Mouse (Mus musculus): Measurements from ENCODE around the gene Cadm2.

DNA sequence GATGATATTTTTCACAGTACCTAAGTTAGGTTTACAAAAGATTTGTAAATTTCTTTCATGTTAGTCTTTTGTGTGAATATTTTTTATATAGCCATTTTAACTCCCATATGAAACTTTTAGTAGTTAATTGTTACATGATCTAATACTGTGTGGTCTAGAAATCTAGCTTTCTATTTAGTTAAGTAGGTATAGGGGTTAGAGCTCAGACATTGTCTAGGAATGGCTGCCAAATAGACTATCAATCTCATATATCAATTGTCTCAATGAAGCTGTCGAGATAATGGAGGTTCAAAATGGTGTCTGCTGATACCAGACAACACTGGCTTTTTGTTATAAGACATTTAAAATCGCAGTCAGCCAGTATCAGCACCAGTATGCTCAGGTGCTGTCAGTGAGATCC is 428.3 kb downstream of the Cadm2 start:
- TF ChIP-seq POLR2A (IDR thresholded peaks at IDR 0.05; ENCODE audit: low read depth, low read length), result no peak
- no peak for TF ChIP-seq CTCF (IDR thresholded peaks at IDR 0.05; ENCODE audit: extremely low read depth, insufficient read depth, insufficient read length, insufficient replicate concordance)
